Mouse (Mus musculus) midbrain, embryonic 13.5 days (tissue): ENCODE measurements around the gene Trmt2b. TPM values are rescaled to one million over a fixed set of nuclear protein-coding genes. Genes with fewer than 3 reads are reported as not detected.
"Not testable (repeated sequence)": the region's sequence is repeated elsewhere in the genome, so short reads cannot be mapped to it uniquely, and the experiment has no call there.

Source experiments
- ATAC-seq: fragments of 200-750 bp; cut with Nextera tagmentation; 2 replicates; pipeline ENCODE4 v1.8.0; 2017; ENCODE audit warnings: mild to moderate bottlenecking, moderate TSS enrichment, moderate library complexity
- H3K27ac ChIP-seq: fragments of 300-500 bp; sonication (generic); 2 replicates; pipeline ENCODE4 v1.5.1; 2015; ENCODE audit warnings: inconsistent platforms, mild to moderate bottlenecking, moderate library complexity
- H3K27me3 ChIP-seq: fragments of 300-500 bp; sonication (generic); 2 replicates; pipeline ENCODE4 v1.6.1; 2015; ENCODE audit warnings: mild to moderate bottlenecking, inconsistent platforms
- H3K36me3 ChIP-seq: fragments of 300-500 bp; sonication (generic); 2 replicates; pipeline ENCODE4 v1.6.1; 2015; ENCODE audit warnings: mild to moderate bottlenecking, inconsistent platforms
- H3K4me1 ChIP-seq: fragments of 300-500 bp; sonication (generic); replicated peaks from 2 replicates; pipeline ENCODE4 v1.6.1; 2015; ENCODE audit warnings: inconsistent platforms
- H3K4me2 ChIP-seq: fragments of 300-500 bp; sonication (generic); replicated peaks from 2 replicates; pipeline ENCODE4 v1.6.1; 2015; ENCODE audit warnings: moderate library complexity, mild to moderate bottlenecking, inconsistent platforms
- H3K4me3 ChIP-seq: fragments of 300-500 bp; sonication (generic); replicated peaks from 2 replicates; pipeline ENCODE4 v1.5.1; 2015; ENCODE audit warnings: mild to moderate bottlenecking, inconsistent platforms
- H3K9ac ChIP-seq: fragments of 300-500 bp; sonication (generic); replicated peaks from 2 replicates; pipeline ENCODE4 v1.6.1; 2015; ENCODE audit warnings: mild to moderate bottlenecking, inconsistent platforms
- H3K9me3 ChIP-seq: fragments of 300-500 bp; sonication (generic); 2 replicates; pipeline ENCODE4 v1.6.1; 2016; ENCODE audit warnings: mild to moderate bottlenecking, inconsistent platforms
- WGBS: fragments of 180-500 bp; shearing (Covaris S2); methylation state at CpG from one replicate; pipeline ENCODE4 v1.1.7; 2015; 5-methylcytosine and 5-hydroxymethylcytosine counted together
- polyA plus RNA-seq: library from polyadenylated mRNA; unstranded; fragments of >200 nt; fragmentation: Nextera tagmentation; extraction: Ambion mirVana; gene quantifications from 2 replicates; pipeline ENCODE4 v1.2.1, GENCODE M21; 2015

Trmt2b gene
- polyA plus RNA-seq: 4.5 and 4.7 TPM in 2 replicates

DNA sequence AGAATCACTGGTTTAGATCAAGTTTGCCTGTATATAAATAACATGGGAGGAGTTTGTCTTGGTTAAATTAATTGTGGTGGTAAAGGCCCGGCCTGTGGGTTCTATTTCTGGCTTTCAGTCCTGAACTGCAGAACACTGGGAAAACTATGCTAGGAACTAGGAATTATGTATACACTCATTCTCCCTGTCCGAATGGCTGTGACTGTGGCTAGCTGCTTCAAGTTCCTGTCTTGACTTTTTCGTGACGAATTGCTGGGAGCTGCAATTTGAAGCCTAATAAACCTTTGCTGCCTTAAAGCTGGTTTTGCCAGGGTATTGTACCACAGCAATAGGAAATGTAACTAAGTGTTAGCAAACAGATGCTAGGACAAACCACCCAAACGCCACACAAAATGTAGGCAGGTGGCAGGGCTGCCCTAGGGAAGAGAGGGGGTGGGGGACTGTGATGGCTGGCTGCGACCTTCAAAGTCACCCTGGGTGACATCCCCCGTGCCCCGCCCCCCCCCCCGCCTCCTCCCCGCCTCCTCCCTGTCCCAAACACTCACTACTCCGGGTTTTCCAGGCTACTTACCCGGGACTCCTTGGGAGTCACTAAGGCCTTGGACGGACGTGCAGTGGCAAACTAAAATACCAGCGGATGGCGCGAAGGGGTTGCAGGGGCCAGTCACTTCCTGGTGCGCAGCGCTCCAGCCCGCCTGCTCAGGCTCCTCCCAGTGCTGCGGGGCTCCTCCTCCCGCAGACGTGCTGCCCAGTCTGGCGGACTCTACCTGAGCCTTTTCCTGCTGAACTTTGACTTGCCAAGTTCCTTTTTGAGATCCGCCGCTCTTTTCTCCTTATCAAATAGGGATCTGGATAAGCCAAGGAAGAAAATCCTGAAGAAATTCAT, at the start of gene Trmt2b:
TSS of gene Trmt2b (minus strand) at position 710 of the 886 bp plus-strand sequence.
- Histone ChIP-seq H3K4me3 (peak within 1 kb of the TSS; percentile 40), H3K9ac (peak within 1 kb of the TSS; percentile 36), H3K36me3 (no peaks in the 10 kb centered on the region), H3K4me1 (0 out of 2 replicates have a peak, but pooled peaks cover 3% of the 10 kb centered on the region), H3K27ac (no peak within 1 kb of the TSS; the same call in 1 of the 2 replicates), H3K9me3 (no peaks in the 10 kb centered on the region), H3K4me2 (peak within 1 kb of the TSS; percentile 53), H3K27me3 (no peaks in the 10 kb centered on the region; the same call in 1 of the 2 replicates)
- WGBS: 31% methylated on average over 13 of the region's 26 CpGs
- peak; percentile 90 for ATAC-seq

DNA sequence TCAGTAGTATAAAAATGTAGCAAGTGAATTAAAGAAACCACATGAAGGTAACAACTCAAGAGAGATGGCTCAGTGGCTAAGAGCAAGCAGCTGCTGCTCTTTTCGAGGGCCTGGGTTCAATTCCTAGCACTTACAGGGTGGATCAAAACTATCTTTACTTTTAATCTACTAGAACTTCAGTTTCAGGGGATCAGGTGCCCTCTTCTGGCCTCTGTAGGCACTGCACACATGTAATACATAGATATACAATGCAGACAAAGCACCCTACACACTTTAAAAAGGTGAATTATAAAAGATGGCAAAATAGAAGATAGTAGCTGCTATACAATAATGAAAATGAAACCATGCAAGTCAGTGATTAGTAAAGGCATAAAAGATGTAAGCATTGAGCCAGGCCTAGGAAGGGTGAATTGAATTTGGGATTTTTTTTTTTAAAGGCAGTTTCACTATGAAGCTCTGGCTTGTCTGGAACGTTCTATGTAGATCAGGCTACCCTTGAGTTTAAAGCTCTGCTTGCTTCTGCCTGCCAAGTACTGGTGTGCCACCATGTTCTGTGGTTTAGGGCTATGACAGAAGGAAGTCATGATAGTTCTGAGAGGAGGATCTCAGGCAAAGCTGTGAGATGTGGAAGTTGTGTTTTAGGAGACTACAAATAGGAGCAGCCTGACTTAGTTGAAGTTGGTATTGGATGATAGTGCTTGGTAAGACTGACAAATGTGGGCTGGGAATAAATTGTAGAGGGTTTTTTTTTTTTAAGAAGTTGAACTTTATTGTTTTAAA, 42.6 kb upstream of the Trmt2b start:
- Histone ChIP-seq H3K4me2 (no peak overlapping the region), H3K36me3 (no peaks in the 10 kb centered on the region)

DNA sequence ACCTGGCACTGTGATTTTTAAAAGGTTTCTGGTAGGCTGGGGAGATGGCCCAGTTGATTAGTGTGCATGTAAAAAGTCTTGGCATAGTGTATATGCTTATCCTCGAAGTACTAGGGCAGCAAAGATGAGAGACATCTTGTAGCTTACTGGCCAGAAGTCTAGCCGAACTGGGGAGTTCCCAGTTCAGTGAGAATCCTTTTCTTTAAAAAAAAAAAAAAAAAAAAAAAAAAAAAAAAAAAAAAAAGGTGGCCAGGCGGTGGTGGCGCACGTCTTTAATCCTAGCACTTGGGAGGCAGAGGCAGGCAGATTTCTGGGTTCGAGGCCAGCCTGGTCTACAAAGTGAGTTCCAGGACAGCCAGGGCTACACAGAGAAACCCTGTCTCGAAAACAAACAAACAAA, 34.4 kb upstream of the Trmt2b start:
- not testable (repeated sequence) for H3K4me1 ChIP-seq, H3K36me3 ChIP-seq, ATAC-seq, H3K9ac ChIP-seq, H3K27me3 ChIP-seq, H3K9me3 ChIP-seq, H3K27ac ChIP-seq, H3K4me3 ChIP-seq, H3K4me2 ChIP-seq
- 85% methylated on average over 7 of the region's 7 CpGs for WGBS

More for the DNA sequence above, 42.6 kb upstream of the Trmt2b start:
- Histone ChIP-seq H3K9me3 (no peaks in the 10 kb centered on the region), H3K27ac (no peak overlapping the region), H3K4me1 (no peaks in the 10 kb centered on the region), H3K9ac (no peak overlapping the region), H3K4me3 (no peak overlapping the region), H3K27me3 (no peaks in the 10 kb centered on the region)
- 73% methylated on average over 2 of the region's 2 CpGs for WGBS
- ATAC-seq: no peak

DNA sequence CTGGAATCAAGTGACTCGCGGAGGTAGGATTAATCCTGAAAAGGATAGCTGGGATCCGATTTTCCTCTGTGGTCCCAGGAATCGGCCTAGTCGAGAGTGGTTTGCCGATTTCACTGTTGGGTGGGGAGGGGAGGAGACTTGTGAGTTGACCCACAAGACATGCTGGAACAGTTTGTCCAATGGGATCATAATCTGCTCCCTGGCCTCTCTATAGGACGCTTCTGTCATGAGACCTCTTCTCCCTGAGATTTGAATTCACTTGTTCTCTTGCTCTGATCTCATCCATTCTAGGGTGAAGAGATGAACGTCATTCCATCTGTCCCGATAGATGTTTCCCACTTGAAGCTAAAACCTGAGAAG, 31.5 kb upstream of the Trmt2b start:
- Histone ChIP-seq H3K4me2 (peak overlapping the region; percentile 55), H3K9me3 (no peaks in the 10 kb centered on the region), H3K9ac (peak overlapping the region; percentile 46), H3K27me3 (no peaks in the 10 kb centered on the region), H3K27ac (no peak overlapping the region), H3K36me3 (peaks cover 3% of the 10 kb centered on the region; the same call in 1 of the 2 replicates), H3K4me3 (peak overlapping the region; percentile 42), H3K4me1 (peaks cover 5% of the 10 kb centered on the region; the same call in 1 of the 2 replicates)
- peak; percentile 79 for ATAC-seq
- 35% methylated on average over 9 of the region's 9 CpGs for WGBS

DNA sequence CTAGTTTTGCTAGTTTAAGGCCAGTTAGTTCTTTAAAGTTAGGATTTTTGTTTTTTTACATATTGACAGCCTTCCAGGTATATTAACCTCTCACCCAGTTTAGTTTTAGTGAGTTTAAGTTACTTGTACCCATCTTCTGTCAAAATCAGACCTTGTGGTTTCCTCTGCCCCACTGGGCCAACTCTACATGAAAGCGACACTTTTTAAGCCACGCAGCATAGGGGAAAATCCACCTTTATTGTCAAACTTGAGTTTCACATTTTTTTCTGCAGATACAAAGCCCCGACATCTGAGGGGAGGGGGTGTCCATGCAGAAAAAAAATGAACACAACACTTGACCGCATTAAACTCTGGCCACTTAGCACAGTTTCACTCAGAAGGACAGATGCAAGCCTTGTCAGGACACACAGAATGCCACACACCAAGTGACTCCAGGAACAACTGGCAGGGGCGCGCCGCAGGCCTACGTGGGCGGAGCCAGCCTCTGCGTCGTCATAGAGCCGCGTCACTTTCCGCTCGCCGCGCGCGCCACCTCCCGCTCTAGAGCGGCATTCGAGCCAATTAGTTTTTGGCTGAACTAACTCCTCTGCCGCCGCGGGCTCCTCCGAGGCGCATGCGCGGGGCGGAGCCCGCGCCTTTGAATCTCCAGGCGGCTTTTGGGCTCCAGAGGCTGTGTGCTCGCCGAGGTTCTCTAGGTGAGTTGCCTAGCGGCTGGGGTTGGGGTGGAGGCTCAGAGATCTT, 30.9 kb upstream of the Trmt2b start, which contains the start of gene Cenpi:
TSS of gene Cenpi (plus strand) at position 551 of the 741 bp plus-strand sequence.
- H3K27me3 ChIP-seq: no peaks in the 10 kb centered on the region
- H3K9me3 ChIP-seq: no peaks in the 10 kb centered on the region
- no peak within 1 kb of the TSS for H3K27ac ChIP-seq
- peak within 1 kb of the TSS; percentile 55 for H3K4me2 ChIP-seq
- peak within 1 kb of the TSS; percentile 46 for H3K9ac ChIP-seq
- 34% methylated on average over 36 of the region's 36 CpGs for WGBS
- peak within 1 kb of the TSS; percentile 42 for H3K4me3 ChIP-seq
- peaks cover 3% of the 10 kb centered on the region; the same call in 1 of the 2 replicates for H3K36me3 ChIP-seq
- ATAC-seq: peak; percentile 96
- H3K4me1 ChIP-seq: peaks cover 5% of the 10 kb centered on the region; the same call in 1 of the 2 replicates

DNA sequence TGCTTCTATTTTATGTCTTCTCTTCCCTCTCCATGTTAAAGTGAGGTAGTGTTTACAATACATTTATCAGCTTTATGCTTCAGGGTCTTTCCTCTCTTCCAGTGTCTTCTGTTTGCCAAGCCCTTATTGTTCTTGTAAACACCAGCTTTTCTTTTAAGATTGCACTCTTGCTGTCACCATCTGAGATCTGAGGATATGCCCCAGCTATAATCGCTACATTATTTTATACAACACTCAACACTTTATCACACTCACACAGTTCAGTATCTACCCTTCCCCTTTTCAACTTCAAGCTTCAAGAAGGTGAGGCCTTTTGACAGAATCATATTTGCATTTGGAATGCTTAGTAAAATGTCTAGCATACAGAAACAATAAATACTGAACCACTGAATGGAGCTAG, 26.5 kb upstream of the Trmt2b start:
- 100% methylated on average over 1 of the region's 1 CpGs for WGBS
- Histone ChIP-seq H3K9me3 (no peaks in the 10 kb centered on the region), H3K4me2 (no peak overlapping the region), H3K4me1 (0 out of 2 replicates have a peak, but pooled peaks cover 8% of the 10 kb centered on the region), H3K9ac (no peak overlapping the region), H3K36me3 (peaks cover 3% of the 10 kb centered on the region; the same call in 1 of the 2 replicates), H3K27me3 (no peaks in the 10 kb centered on the region), H3K27ac (no peak overlapping the region), H3K4me3 (no peak overlapping the region)
- ATAC-seq: no peak

DNA sequence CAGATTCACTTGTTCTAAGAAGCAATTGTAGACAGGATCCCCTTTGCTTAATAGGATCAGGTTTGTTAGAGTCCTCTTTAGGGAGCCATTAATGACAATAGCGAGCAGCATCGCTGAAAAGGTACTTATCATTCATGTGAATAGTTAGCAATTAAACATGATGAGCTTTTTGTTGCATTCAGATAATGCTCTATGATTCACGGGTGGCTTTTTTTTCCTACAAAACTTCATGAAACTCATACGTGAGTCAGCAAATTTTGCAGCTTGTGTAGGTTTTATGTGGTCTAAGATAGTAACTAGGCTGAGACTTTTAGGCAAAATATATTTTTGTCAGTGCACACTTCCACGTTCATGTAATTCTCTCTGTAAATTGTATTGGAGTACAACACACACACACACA, 23.4 kb upstream of the Trmt2b start:
- Histone ChIP-seq H3K4me3 (no peak overlapping the region), H3K4me2 (no peak overlapping the region), H3K9ac (no peak overlapping the region), H3K9me3 (no peaks in the 10 kb centered on the region), H3K36me3 (peaks cover 3% of the 10 kb centered on the region; the same call in 1 of the 2 replicates), H3K4me1 (0 out of 2 replicates have a peak, but pooled peaks cover 8% of the 10 kb centered on the region), H3K27ac (no peak overlapping the region), H3K27me3 (no peaks in the 10 kb centered on the region)
- WGBS: 46% methylated on average over 5 of the region's 5 CpGs
- no peak for ATAC-seq

DNA sequence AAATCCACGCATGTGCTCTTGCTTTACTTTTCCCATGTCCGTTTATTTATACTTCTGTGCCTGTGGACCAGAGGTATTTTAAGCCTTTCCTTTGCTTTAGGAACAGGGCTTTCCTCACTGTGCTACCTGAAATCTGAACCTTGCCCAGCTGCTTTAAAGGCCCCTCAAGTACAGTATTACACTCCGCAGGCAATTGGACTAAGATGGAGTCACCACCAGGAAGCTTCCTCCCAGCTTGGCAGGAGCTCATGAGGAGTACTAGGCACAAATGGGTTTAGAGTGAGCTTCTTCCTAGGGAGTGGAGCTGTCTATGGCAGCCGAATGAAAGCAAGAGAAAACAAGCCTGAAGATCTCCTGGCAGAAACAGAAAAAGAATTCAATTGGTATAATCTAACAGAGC, 20.4 kb upstream of the Trmt2b start:
- H3K4me2 ChIP-seq: peak overlapping the region; percentile 57
- peak overlapping the region; percentile 56 for H3K4me3 ChIP-seq
- no peaks in the 10 kb centered on the region for H3K9me3 ChIP-seq
- no peak for ATAC-seq
- H3K27me3 ChIP-seq: 0 out of 2 replicates have a peak, but pooled peaks cover 8% of the 10 kb centered on the region
- WGBS: 40% methylated on average over 4 of the region's 4 CpGs
- 0 out of 2 replicates have a peak, but pooled peaks cover 8% of the 10 kb centered on the region for H3K4me1 ChIP-seq
- H3K27ac ChIP-seq: peak overlapping the region; percentile 83; the same call in 1 of the 2 replicates
- peak overlapping the region; percentile 73 for H3K9ac ChIP-seq
- no peaks in the 10 kb centered on the region for H3K36me3 ChIP-seq

DNA sequence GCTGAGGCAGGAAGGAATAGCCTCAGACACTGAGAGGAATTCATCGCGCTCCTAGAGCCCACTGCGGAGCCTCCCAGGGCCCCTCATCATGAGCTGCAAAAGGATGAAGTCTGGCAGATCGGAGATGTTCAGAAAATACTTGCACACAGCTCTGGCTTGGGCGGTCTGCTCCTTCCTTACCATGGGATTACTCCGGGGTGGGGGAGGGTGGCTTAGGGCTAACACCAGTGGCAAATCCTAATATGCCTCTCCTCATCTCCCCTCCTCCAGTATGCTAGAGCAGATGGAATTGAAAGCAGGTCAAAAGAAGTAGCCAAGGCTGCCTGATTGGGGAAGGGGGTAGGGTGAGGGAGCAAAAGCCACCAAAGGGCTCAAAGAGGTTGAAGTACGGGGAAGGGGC, 20.0 kb upstream of the Trmt2b start:
- 0 out of 2 replicates have a peak, but pooled peaks cover 8% of the 10 kb centered on the region for H3K27me3 ChIP-seq

DNA sequence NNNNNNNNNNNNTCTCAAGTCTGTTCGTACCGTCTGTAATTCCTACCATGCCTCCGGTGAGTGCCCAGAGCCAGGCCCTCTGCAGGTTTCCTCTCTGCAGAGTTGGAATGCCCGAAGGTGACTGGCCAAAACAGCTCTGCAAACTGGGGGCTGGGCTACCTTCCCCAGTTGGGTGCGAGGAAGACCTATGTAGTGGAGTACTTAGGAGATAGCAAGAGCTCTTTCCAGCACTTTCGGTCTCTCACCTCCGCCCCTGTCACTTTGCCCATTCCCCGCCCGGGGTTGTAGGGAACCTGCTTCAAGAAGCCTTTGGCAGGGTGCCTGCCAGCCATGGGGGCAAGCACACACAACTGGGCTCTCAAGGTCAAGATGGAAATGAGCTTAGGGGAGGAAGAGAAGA, 19.5 kb upstream of the Trmt2b start:
- 26% methylated on average over 9 of the region's 9 CpGs for WGBS
- ATAC-seq: peak; percentile 61
- H3K27ac ChIP-seq: peak overlapping the region; percentile 83

More for the DNA sequence above, 20.0 kb upstream of the Trmt2b start:
- H3K9ac ChIP-seq: peak overlapping the region; percentile 73
- H3K4me1 ChIP-seq: 0 out of 2 replicates have a peak, but pooled peaks cover 8% of the 10 kb centered on the region
- H3K9me3 ChIP-seq: no peaks in the 10 kb centered on the region
- H3K27ac ChIP-seq: peak overlapping the region; percentile 83
- H3K4me3 ChIP-seq: peak overlapping the region; percentile 56
- peak overlapping the region; percentile 57 for H3K4me2 ChIP-seq
- WGBS: 21% methylated on average over 7 of the region's 7 CpGs
- ATAC-seq: peak; percentile 37
- no peaks in the 10 kb centered on the region for H3K36me3 ChIP-seq

DNA sequence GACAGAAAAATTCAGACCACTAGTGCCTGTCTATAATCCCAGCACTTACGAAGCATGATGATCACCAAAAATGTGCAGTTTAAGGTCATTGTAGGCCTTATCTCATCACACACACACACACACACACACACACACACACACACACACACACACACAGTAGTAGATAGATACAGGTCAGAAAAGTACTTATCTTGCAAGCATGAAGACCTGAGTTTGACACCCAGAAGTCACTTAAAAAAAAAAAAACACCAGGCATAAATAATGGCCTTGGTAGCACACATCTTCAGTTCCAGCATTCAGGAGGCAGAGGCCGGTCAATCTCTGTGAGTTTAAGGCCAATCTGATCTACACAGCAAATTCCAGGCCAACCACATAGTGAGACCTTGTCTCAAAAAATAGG, 10.5 kb upstream of the Trmt2b start:
- 93% methylated on average over 2 of the region's 2 CpGs for WGBS
- Histone ChIP-seq H3K27ac (no peak overlapping the region), H3K27me3 (peaks cover 15% of the 10 kb centered on the region; the same call in 1 of the 2 replicates), H3K36me3 (no peaks in the 10 kb centered on the region), H3K9me3 (no peaks in the 10 kb centered on the region), H3K9ac (no peak overlapping the region), H3K4me3 (no peak overlapping the region), H3K4me2 (no peak overlapping the region), H3K4me1 (no peaks in the 10 kb centered on the region)
- ATAC-seq: no peak

More for the DNA sequence above, 19.5 kb upstream of the Trmt2b start:
- H3K4me1 ChIP-seq: 0 out of 2 replicates have a peak, but pooled peaks cover 8% of the 10 kb centered on the region
- peak overlapping the region; percentile 56 for H3K4me3 ChIP-seq
- H3K9me3 ChIP-seq: no peaks in the 10 kb centered on the region
- peak overlapping the region; percentile 57 for H3K4me2 ChIP-seq
- peak overlapping the region; percentile 73 for H3K9ac ChIP-seq
- 0 out of 2 replicates have a peak, but pooled peaks cover 10% of the 10 kb centered on the region for H3K27me3 ChIP-seq
- no peaks in the 10 kb centered on the region for H3K36me3 ChIP-seq
